Mouse (Mus musculus): ENCODE data around the gene Arhgef15. TPM values are rescaled to one million over a fixed set of nuclear protein-coding genes. Genes with fewer than 3 reads are reported as not detected.

Arhgef15 gene
- polyA plus RNA-seq, 1 experiment from 2014 or later: 6.7 TPM

DNA sequence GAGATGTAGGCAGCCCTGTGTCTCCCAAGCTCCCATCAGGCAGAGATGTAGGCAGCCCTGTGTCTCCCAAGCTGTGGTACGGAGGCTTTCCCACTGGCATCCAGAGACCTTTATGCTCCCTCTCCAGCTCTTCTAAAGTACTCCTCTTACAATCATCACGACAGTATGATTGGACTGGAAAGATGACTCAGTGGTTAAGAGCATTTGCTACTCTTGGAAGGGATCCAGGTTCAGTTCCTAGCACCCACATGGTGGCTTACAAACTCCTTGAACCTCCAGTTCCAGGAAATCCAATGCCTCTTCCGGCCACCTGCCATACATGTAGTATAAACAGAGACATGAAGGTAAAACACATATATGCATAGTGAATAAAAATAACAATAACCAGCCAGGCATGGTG lies 4.3 kb upstream of the Arhgef15 start:
- Histone ChIP-seq H3K27me3 (ENCODE audit: control insufficient read depth, insufficient read depth, low read length) (no peaks in the 10 kb centered on the region; the same call in 1 of the 2 replicates), H3K4me2 (ENCODE audit: low read depth, severe bottlenecking) (no peak overlapping the region), H3K9me3 (ENCODE audit: control insufficient read depth, low read length) (no peaks in the 10 kb centered on the region), H3K27ac (replicated peaks; ENCODE audit: low read depth, low read length) (no peak overlapping the region), H3K4me1 (ENCODE audit: control insufficient read depth, insufficient read depth, low read length) (0 out of 2 replicates have a peak, but pooled peaks cover 3% of the 10 kb centered on the region), H3K9ac (ENCODE audit: low read length) (no peak overlapping the region), H3K4me3 (ENCODE audit: low read depth, low read length) (no peak overlapping the region), H3K36me3 (ENCODE audit: control insufficient read depth, insufficient read depth, low read length) (no peaks in the 10 kb centered on the region)
- WGBS: 82% methylated on average over 3 of the region's 3 CpGs
- ATAC-seq (ENCODE audit: insufficient number of reproducible peaks, low FRiP score, low TSS enrichment, low read depth): no peak
- DNase-seq (ENCODE audit: low spot score): no peak

GRCm38 (mm10) chr11:68957971-68958370 lies 691 bp upstream of the Arhgef15 start:
- no peak overlapping the region for H3K9ac ChIP-seq (ENCODE audit: low read length)
- H3K36me3 ChIP-seq (ENCODE audit: control insufficient read depth, insufficient read depth, low read length): no peaks in the 10 kb centered on the region
- no peak for ATAC-seq (ENCODE audit: insufficient number of reproducible peaks, low FRiP score, low TSS enrichment, low read depth)
- 0 out of 2 replicates have a peak, but pooled peaks cover 7% of the 10 kb centered on the region for H3K4me1 ChIP-seq (ENCODE audit: control insufficient read depth, insufficient read depth, low read length)
- peaks cover 29% of the 10 kb centered on the region for H3K27me3 ChIP-seq (ENCODE audit: control insufficient read depth, insufficient read depth, low read length)
- no peak overlapping the region for H3K4me2 ChIP-seq (ENCODE audit: low read depth, severe bottlenecking)
- WGBS: 56% methylated on average over 1 of the region's 1 CpGs
- DNase-seq (ENCODE audit: low spot score): no peak
- no peak overlapping the region for H3K27ac ChIP-seq (replicated peaks; ENCODE audit: low read depth, low read length)
- H3K4me3 ChIP-seq (ENCODE audit: low read depth, low read length): no peak overlapping the region
- H3K9me3 ChIP-seq (ENCODE audit: control insufficient read depth, low read length): no peaks in the 10 kb centered on the region

DNA sequence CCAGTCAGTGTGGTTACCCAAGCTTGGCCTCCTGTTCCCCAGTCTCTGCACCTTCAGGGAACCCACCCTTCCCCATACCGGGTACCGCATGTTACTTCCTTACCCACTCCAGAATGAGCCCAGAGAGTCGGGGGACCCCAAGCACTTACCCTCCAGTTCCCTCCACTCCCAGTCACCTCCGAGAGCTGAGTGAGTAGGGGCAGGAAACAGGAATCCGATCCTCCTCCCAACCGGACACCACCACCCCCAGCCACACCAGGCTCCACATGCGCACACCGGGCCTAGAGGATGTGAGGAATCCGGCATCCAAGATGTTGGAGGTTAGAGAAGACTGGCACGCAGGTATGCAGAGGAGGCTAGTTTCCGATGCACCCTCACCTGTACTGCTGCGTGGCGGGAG lies 583 bp downstream of the Arhgef15 start:
- no peaks in the 10 kb centered on the region for H3K36me3 ChIP-seq (ENCODE audit: control insufficient read depth, insufficient read depth, low read length)
- ATAC-seq (ENCODE audit: insufficient number of reproducible peaks, low FRiP score, low TSS enrichment, low read depth) (no peak), DNase-seq (ENCODE audit: low spot score) (peak; percentile 29)
- H3K27me3 ChIP-seq (ENCODE audit: control insufficient read depth, insufficient read depth, low read length): peaks cover 33% of the 10 kb centered on the region
- H3K27ac ChIP-seq (replicated peaks; ENCODE audit: low read depth, low read length): no peak overlapping the region
- peak overlapping the region; percentile 24 for H3K4me2 ChIP-seq (ENCODE audit: low read depth, severe bottlenecking)
- H3K9ac ChIP-seq (ENCODE audit: low read length): 0 out of 2 replicates have a peak overlapping the region, but pooled peaks have one; percentile 22
- H3K9me3 ChIP-seq (ENCODE audit: control insufficient read depth, low read length): no peaks in the 10 kb centered on the region
- H3K4me1 ChIP-seq (ENCODE audit: control insufficient read depth, insufficient read depth, low read length): 0 out of 2 replicates have a peak, but pooled peaks cover 7% of the 10 kb centered on the region
- WGBS: 27% methylated on average over 13 of the region's 13 CpGs
- H3K4me3 ChIP-seq (ENCODE audit: low read depth, low read length): 0 out of 2 replicates have a peak overlapping the region, but pooled peaks have one; percentile 3

DNA sequence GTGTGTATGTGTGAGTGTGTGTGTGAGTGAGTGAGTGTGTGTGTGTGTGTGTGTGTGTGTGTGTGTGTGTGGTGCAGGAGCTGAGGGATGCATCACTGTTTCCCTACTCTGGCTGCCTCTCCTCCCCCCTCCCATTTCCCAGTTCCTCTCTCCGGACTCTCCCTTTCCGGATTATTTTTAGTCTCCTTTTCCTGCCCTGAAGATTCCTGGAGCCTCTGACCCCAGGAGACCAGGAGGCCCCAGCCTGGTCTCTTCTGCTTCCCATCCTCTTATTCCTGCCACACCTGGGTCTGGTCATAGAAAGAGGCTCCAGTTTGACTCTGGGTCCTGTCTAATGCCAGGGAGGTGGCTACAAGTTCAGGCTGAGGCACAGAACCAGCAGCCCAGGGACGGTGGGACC lies 1.2 kb downstream of the Arhgef15 start:
- ATAC-seq (ENCODE audit: insufficient number of reproducible peaks, low FRiP score, low TSS enrichment, low read depth) (no peak), DNase-seq (ENCODE audit: low spot score) (no peak)
- H3K9ac ChIP-seq (ENCODE audit: low read length): no peak overlapping the region
- H3K9me3 ChIP-seq (ENCODE audit: control insufficient read depth, low read length): no peaks in the 10 kb centered on the region
- no peak overlapping the region; the same call in 1 of the 2 replicates for H3K27ac ChIP-seq (replicated peaks; ENCODE audit: low read depth, low read length)
- 59% methylated on average over 3 of the region's 3 CpGs for WGBS
- H3K36me3 ChIP-seq (ENCODE audit: control insufficient read depth, insufficient read depth, low read length): no peaks in the 10 kb centered on the region
- H3K27me3 ChIP-seq (ENCODE audit: control insufficient read depth, insufficient read depth, low read length): peaks cover 37% of the 10 kb centered on the region
- 0 out of 2 replicates have a peak overlapping the region, but pooled peaks have one; percentile 1 for H3K4me3 ChIP-seq (ENCODE audit: low read depth, low read length)
- 0 out of 2 replicates have a peak, but pooled peaks cover 7% of the 10 kb centered on the region for H3K4me1 ChIP-seq (ENCODE audit: control insufficient read depth, insufficient read depth, low read length)
- peak overlapping the region; percentile 24 for H3K4me2 ChIP-seq (ENCODE audit: low read depth, severe bottlenecking)

GRCm38 (mm10) chr11:68955473-68955872 lies 1.8 kb downstream of the Arhgef15 start:
- Histone ChIP-seq H3K4me2 (ENCODE audit: low read depth, severe bottlenecking) (peak overlapping the region; percentile 58), H3K27me3 (ENCODE audit: control insufficient read depth, insufficient read depth, low read length) (peaks cover 38% of the 10 kb centered on the region), H3K4me1 (ENCODE audit: control insufficient read depth, insufficient read depth, low read length) (0 out of 2 replicates have a peak, but pooled peaks cover 7% of the 10 kb centered on the region), H3K4me3 (ENCODE audit: low read depth, low read length) (no peak overlapping the region; the same call in 1 of the 2 replicates), H3K9ac (ENCODE audit: low read length) (no peak overlapping the region), H3K27ac (replicated peaks; ENCODE audit: low read depth, low read length) (no peak overlapping the region), H3K9me3 (ENCODE audit: control insufficient read depth, low read length) (no peaks in the 10 kb centered on the region), H3K36me3 (ENCODE audit: control insufficient read depth, insufficient read depth, low read length) (no peaks in the 10 kb centered on the region)
- ATAC-seq (ENCODE audit: insufficient number of reproducible peaks, low FRiP score, low TSS enrichment, low read depth) (no peak), DNase-seq (ENCODE audit: low spot score) (no peak)
- 76% methylated on average over 5 of the region's 5 CpGs for WGBS

DNA sequence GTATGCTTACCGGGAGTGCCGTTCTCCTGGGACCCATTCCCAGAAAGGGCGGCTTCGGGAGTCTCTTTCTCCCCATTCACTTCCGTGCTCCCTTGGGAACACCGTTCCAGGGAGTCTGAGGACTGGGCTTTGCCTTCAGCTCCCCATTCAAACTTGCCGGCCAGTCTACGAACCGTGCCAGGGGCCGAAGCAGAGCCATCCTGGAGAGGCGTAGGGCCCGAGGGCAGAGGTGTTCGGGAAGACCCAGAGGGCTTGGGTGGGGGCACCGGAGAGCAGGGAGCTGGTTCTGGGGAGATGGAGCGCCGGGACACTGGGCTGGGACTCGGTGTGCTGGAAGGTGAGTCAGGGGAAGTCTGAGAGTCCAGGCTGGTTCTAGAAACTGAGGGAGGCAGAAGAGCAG lies 2.9 kb downstream of the Arhgef15 start:
- DNase-seq (ENCODE audit: low spot score): peak; percentile 44
- peaks cover 38% of the 10 kb centered on the region for H3K27me3 ChIP-seq (ENCODE audit: control insufficient read depth, insufficient read depth, low read length)
- WGBS: 2% methylated on average over 17 of the region's 17 CpGs

GRCm38 (mm10) chr11:68953903-68954302 lies 3.4 kb downstream of the Arhgef15 start:
- Histone ChIP-seq H3K27me3 (ENCODE audit: control insufficient read depth, insufficient read depth, low read length) (peaks cover 38% of the 10 kb centered on the region), H3K4me2 (ENCODE audit: low read depth, severe bottlenecking) (peak overlapping the region; percentile 58; the same call in 1 of the 2 replicates), H3K4me3 (ENCODE audit: low read depth, low read length) (peak overlapping the region; percentile 25), H3K9ac (ENCODE audit: low read length) (peak overlapping the region; percentile 27; the same call in 1 of the 2 replicates), H3K4me1 (ENCODE audit: control insufficient read depth, insufficient read depth, low read length) (0 out of 2 replicates have a peak, but pooled peaks cover 7% of the 10 kb centered on the region), H3K27ac (replicated peaks; ENCODE audit: low read depth, low read length) (no peak overlapping the region), H3K9me3 (ENCODE audit: control insufficient read depth, low read length) (no peaks in the 10 kb centered on the region), H3K36me3 (ENCODE audit: control insufficient read depth, insufficient read depth, low read length) (no peaks in the 10 kb centered on the region)
- ATAC-seq (ENCODE audit: insufficient number of reproducible peaks, low FRiP score, low TSS enrichment, low read depth): no peak
- WGBS: 6% methylated on average over 13 of the region's 13 CpGs
- peak; percentile 33 for DNase-seq (ENCODE audit: low spot score)

More for the DNA sequence above, 2.9 kb downstream of the Arhgef15 start:
- H3K9me3 ChIP-seq (ENCODE audit: control insufficient read depth, low read length): no peaks in the 10 kb centered on the region
- H3K36me3 ChIP-seq (ENCODE audit: control insufficient read depth, insufficient read depth, low read length): no peaks in the 10 kb centered on the region
- no peak overlapping the region for H3K27ac ChIP-seq (replicated peaks; ENCODE audit: low read depth, low read length)
- 0 out of 2 replicates have a peak, but pooled peaks cover 7% of the 10 kb centered on the region for H3K4me1 ChIP-seq (ENCODE audit: control insufficient read depth, insufficient read depth, low read length)
- H3K4me2 ChIP-seq (ENCODE audit: low read depth, severe bottlenecking): peak overlapping the region; percentile 58
- peak overlapping the region; percentile 25 for H3K4me3 ChIP-seq (ENCODE audit: low read depth, low read length)
- no peak for ATAC-seq (ENCODE audit: insufficient number of reproducible peaks, low FRiP score, low TSS enrichment, low read depth)
- H3K9ac ChIP-seq (ENCODE audit: low read length): peak overlapping the region; percentile 41

- ATAC-seq (ENCODE audit: insufficient number of reproducible peaks, low FRiP score, low TSS enrichment, low read depth): no peak
- 4% methylated on average over 12 of the region's 12 CpGs for WGBS
- Histone ChIP-seq H3K4me2 (ENCODE audit: low read depth, severe bottlenecking) (no peak overlapping the region), H3K4me3 (ENCODE audit: low read depth, low read length) (no peak overlapping the region), H3K27ac (replicated peaks; ENCODE audit: low read depth, low read length) (no peak overlapping the region), H3K9ac (ENCODE audit: low read length) (no peak overlapping the region), H3K27me3 (ENCODE audit: control insufficient read depth, insufficient read depth, low read length) (peaks cover 13% of the 10 kb centered on the region), H3K9me3 (ENCODE audit: control insufficient read depth, low read length) (no peaks in the 10 kb centered on the region; the same call in 1 of the 2 replicates), H3K36me3 (ENCODE audit: control insufficient read depth, insufficient read depth, low read length) (no peaks in the 10 kb centered on the region), H3K4me1 (ENCODE audit: control insufficient read depth, insufficient read depth, low read length) (no peaks in the 10 kb centered on the region)
- peak; percentile 32 for DNase-seq (ENCODE audit: low spot score)
Measured at GRCm38 (mm10) chr11:68947542-68947993, 9.7 kb downstream of the Arhgef15 start.

Data from limb, embryonic 11.5 days (tissue).